Mouse (Mus musculus) NIH3T3 (cell line): ENCODE data around the gene Ppil3.

Experiments used
- DNase-seq: peaks from one replicate; pipeline ENCODE4 v3.0.0-alpha.2; 2012; ENCODE audit warnings: low read depth

The Ppil3 gene

GRCm38 (mm10) chr1:58445143-58445722 is at the start of gene Ppil3, which contains the start of gene Nif3l1:
Ppil3 (minus strand) TSS chr1:58445486.
Nif3l1 (plus strand) TSS chr1:58445151.
- peak; percentile 94 for DNase-seq

DNA sequence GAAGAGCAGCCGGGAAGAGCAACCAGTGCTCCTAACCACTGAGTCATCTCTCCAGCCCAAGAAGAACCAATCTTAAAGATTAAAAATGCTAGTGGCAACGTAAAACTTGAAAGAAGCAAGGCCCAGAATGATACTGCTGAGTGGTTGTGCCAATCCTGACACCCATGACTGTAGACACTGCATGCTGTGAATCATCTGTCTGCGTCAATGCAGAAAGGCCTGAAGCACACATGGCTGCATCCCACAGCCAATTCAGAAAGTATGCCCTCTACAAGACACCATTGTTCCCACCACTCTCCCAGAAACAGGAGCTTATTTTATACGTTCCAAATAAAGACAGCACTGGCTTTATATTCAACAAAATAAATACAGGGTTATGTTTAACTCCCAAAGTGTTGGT is 37.4 kb upstream of the Ppil3 start:
- DNase-seq, result no peak

DNA sequence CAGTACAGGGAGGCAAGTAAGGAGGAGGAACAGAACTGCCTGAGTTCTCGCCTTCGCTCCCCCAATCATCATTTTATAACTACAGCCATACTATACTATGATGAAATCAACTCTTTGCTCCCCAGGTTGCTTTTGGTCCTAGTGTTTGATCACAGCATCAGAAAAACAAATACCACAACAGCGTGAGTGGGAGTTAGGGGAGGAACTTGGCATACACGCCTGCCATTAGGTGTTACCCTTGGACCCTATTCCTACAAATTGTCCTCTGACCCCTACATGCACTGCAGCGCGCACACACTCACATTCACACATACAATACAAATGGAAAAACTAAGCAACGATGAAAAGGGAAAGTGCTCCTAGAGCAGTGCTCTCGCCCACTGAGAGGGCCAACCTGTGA is 30.4 kb upstream of the Ppil3 start:
- DNase-seq, result no peak

- no peak for DNase-seq
These were observed 20.3 kb upstream of the Ppil3 start for GRCm38 (mm10) chr1:58465561-58465960.

DNA sequence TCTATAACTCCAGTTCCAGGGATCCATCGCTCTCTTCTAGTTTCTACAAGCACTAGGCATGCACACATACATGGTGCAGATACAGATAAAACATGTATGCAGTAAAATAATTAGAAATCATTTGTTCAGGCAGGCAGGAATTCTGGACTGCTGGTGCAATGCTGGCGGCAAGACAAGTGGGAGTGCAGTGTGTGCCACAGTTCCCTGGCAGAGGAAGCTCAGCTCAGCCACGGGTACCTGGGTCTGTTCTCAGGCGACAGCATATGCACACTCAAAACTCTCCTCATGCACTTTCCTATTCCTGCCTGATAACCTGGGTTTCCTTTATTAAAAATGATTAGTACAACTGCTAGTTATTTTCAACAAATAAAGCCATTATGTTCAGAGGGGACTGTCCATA is 19.8 kb upstream of the Ppil3 start:
- DNase-seq, result no peak

DNA sequence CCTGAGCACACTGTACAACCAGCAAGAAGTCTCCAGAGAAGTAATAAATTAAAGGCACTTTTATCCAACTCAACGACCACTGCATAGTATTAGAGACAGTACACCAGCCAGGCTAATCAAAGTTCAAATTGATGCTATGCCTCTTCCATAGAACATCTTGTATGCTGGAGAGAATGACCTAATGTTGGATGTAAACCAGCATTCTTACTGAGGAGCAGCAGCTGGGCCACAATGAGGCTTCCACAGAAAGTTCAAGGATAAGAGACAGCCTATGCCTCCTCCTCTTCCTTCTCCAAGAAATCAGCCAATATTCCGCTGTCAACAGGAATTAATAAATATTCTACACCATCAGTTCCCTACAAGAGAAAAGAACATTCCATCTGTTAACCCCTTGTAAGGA is 18.6 kb upstream of the Ppil3 start:
- no peak for DNase-seq

DNA sequence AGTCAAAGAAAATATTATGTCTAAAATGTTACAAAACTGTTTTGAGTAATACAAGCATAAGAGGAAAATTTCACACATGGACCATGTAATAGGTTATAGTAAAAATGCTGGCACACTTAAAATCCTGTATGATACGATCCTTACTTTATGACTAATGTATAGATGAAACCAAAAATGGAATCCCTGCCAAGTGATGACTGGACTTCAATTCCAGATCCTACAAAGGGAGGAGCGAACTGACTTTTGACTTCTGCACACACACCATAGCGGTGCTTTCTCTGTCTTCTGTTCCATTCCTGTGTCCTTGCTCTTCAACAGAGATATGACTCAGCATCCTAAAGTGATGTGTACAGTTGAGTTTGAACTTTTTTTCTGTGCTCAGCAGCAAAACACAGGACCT is 15.3 kb upstream of the Ppil3 start:
- peak; percentile 88 for DNase-seq

DNA sequence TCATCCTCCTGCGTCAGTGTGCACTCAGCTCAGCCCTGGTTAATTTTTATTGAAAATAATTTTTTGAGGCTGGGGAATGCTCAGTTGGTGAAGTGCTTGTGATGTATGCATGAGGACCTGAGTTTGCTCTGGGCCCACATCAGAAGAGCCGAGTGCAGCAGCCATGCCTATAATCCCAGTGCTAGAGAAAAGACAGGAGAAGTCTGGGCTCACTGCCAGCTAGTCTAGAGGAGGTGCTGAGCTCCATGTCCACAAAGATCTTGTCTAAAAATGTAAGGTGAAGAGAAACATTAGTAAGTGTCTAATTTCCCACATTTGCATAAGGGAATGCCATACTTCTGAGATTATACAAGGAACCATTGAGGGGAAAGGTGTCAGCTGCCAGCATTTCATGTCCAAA is 13.6 kb upstream of the Ppil3 start:
- DNase-seq, result peak; percentile 16

- no peak for DNase-seq
These were observed 12.9 kb upstream of the Ppil3 start for GRCm38 (mm10) chr1:58458175-58458574.

DNA sequence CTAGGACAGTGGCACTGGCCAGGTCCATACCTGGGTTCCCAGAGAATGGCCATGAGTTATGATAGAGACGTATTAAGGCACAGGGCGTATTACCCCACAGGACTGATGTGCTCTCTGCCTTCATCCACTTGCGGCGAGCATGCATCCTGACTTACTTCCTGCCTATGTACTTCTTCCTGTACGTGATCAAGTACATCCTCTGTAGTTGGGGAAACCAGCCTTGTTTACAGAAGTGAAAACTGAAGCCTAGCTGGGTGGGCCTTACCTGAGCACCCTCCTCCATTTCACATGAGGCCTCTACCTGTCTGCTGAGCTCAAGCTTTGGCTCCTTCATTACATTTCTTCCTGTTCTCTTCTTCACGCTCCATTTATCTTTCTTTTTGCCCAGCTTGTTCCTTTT is 9.0 kb upstream of the Ppil3 start:
- no peak for DNase-seq

- no peak for DNase-seq
These were observed 3.1 kb upstream of the Ppil3 start for GRCm38 (mm10) chr1:58448396-58448795.

DNA sequence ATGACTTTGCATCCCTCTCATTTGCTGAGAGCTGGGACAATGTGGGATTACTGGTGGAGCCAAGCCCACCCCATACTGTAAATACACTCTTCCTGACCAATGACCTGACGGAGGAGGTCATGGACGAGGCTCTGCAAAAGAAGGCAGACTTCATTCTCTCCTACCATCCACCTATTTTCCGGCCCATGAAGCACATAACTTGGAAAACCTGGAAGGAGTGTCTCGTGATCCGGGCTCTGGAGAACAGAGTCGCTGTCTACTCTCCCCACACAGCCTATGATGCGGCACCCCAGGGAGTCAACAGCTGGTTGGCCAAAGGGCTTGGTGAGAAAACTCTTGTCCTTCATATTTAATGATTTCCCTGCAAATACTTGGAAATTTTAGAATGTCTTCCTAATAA is 2.5 kb upstream of the Ppil3 start:
- no peak for DNase-seq

- peak; percentile 24 for DNase-seq
These were observed 575 bp upstream of the Ppil3 start for GRCm38 (mm10) chr1:58445861-58446260.

- DNase-seq, result peak; percentile 50
These were observed 595 bp downstream of the Ppil3 start for GRCm38 (mm10) chr1:58444691-58445090.

DNA sequence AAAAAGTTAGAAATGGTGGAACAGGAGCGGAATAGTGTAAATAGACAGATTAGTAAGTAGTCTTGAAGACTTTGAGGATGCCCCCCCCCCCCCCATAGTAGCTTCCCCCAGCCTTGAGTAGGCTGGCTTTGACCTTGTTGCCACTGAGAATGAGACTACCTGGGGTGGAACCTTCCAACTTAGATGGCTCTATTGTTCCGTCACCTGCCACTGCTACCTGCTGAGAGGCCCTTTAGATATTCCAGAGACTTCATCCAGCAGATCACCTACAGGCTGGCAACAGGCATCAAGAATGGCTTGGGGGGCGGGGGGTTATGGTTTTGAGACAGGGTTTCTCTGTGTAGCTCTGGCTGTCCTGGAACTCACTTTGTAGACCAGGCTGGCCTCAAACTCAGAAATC is 20.7 kb downstream of the Ppil3 start:
- no peak for DNase-seq

GRCm38 (mm10) chr1:58423371-58424248 is 21.7 kb downstream of the Ppil3 start, which contains the start of gene Clk1:
Clk1 (minus strand) TSS chr1:58424066.
- DNase-seq, result peak; percentile 99

DNA sequence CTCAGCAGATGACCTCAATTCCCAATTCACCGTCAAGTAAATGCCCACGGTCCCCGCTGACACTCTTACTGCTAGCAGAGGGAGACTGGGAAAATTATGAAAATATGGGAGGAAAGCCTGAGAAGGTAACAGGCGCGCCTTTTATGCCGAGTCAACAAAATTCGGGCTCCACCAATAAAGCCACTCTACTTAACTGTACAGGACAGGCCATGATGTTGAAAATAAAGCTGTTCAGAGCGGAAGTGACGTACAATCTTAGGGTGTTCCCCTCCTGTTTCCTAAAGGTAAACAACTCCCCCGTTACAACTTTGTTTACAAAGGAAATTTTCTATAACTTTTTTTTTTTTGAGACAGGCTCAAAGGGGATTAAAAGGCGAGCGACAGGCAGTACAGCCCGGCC is 22.4 kb downstream of the Ppil3 start:
- DNase-seq, result peak; percentile 77

GRCm38 (mm10) chr1:58420961-58421360 is 24.3 kb downstream of the Ppil3 start:
- peak; percentile 40 for DNase-seq

DNA sequence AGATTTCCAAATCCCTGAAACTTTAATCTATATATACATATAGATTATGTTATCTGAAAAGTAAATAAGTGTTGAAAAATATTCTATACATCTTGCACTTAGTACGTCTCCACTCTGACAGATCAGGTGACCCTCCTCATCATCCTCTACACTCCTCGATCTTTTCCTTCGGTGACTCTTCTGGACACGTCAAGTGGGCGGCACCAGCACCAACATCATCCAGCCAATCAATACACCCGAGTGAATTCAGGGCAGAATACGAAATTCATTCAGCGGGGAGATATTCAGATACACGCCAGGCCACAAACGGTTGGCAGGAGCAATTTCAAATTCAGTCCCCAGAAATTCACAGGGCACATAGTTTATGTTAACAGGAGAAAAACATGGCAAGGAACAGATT is 25.3 kb downstream of the Ppil3 start:
- DNase-seq, result no peak

GRCm38 (mm10) chr1:58416048-58416447 is 29.2 kb downstream of the Ppil3 start:
- no peak for DNase-seq

- DNase-seq, result peak; percentile 58
These were observed 29.8 kb downstream of the Ppil3 start for GRCm38 (mm10) chr1:58415442-58415841.

DNA sequence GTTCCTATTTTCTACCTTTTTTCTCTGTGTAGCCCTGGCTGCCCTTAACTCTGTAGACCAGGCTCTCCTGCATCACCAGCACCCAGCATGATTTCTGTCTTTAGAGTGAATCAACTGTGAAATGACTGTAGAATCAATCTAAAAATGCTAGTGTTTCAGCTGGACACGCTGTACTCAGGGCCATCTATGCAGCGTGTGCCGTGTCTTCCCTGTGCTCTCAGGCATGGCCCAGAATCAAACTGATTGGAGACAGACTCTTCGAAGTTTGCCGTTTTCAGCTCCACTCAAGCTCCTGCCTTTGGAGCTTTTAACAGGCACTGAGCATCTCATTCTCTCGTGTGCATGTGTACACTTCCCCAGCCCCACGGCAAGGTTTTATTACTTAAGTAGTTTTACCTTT is 34.5 kb downstream of the Ppil3 start:
- no peak for DNase-seq

GRCm38 (mm10) chr1:58410198-58410588 is 35.1 kb downstream of the Ppil3 start:
- DNase-seq, result no peak
